Mouse (Mus musculus): ENCODE results near the gene Upk1a. TPM values are rescaled to one million over a fixed set of nuclear protein-coding genes. Genes with fewer than 3 reads are reported as not detected.

Gene Upk1a
- total and polyA plus RNA-seq, 3 experiments, result 0.47 to 10.9 (median 1.8) TPM

GRCm38 (mm10) chr7:30604424-30604823, 8.2 kb downstream of the Upk1a start:
- Histone ChIP-seq H3K79me2 (replicated peaks; ENCODE audit: control insufficient read depth, extremely low read depth, insufficient read depth, poor library complexity, severe bottlenecking) (peaks cover 3% of the 10 kb centered on the region), H3K4me1 (ENCODE audit: control insufficient read depth in 1 of 2, insufficient read depth in 2 of 2) (peaks cover 23 to 29% of the 10 kb centered on the region in 2 experiments), H3K9ac (ENCODE audit: insufficient read depth, low read depth) (peak overlapping the region; percentile 51), H3K27me3 (replicated peaks) (no peaks in the 10 kb centered on the region), H3K4me2 (ENCODE audit: insufficient read depth, low read depth, poor library complexity, severe bottlenecking) (peak overlapping the region; percentile 52), H3K4me3 (replicated peaks in 1 of 3; ENCODE audit: low read depth in 2 of 3, low read length in 2 of 3, poor library complexity in 1 of 3) (peak overlapping the region in 2 of 3 experiments; percentile 23 to 60), H3K36me3 (replicated peaks in 1 of 2; ENCODE audit: control insufficient read depth in 1 of 2, insufficient read depth in 1 of 2, low read length in 1 of 2) (peaks cover 0 to 27% of the 10 kb centered on the region in 2 experiments), H3K27ac (ENCODE audit: insufficient read depth, low read depth) (peak overlapping the region; percentile 64), H3K9me3 (replicated peaks; ENCODE audit: low read length) (peaks cover 3% of the 10 kb centered on the region)
- DNase-seq (ENCODE audit: extremely low read depth), result no peak
- in situ Hi-C loops (cut with MboI; ENCODE audit: low pct_ligation_motif_present, low pct_unique_long_range_greater_than_20kb, low sequenced_read_pairs), result no loop called here
- TF ChIP-seq EP300 (IDR thresholded peaks at IDR 0.05; ENCODE audit: low read length) (no peak), SIN3A (IDR thresholded peaks at IDR 0.05; ENCODE audit: low read length) (peak; percentile 35), USF1 (IDR thresholded peaks at IDR 0.05; ENCODE audit: low read depth, low read length) (peak; percentile 61), MXI1 (IDR thresholded peaks at IDR 0.05; ENCODE audit: low read depth, low read length) (no peak), IRF4 (IDR thresholded peaks at IDR 0.05; ENCODE audit: low read depth, low read length) (peak; percentile 9; the same call in 1 of the 2 replicates), BHLHE40 (IDR thresholded peaks at IDR 0.05; ENCODE audit: low read depth, low read length) (peak; percentile 81), NRF1 (IDR thresholded peaks at IDR 0.05; ENCODE audit: low read depth, low read length) (no peak), POLR2A (IDR thresholded peaks at IDR 0.05; ENCODE audit: low read depth, low read length) (peak; percentile 28; the same call in 1 of the 2 replicates), USF2 (conservative IDR thresholded peaks at IDR 0.05; ENCODE audit: low read depth, low read length) (0 out of 2 replicates have a peak, but pooled peaks have one; percentile 10), HCFC1 (IDR thresholded peaks at IDR 0.05; ENCODE audit: low read depth, low read length) (no peak), ETS1 (conservative IDR thresholded peaks at IDR 0.05; ENCODE audit: low read depth, low read length) (no peak)
- dilution Hi-C loops (cut with MboI; ENCODE audit: extremely low pct_ligation_motif_present, extremely low pct_unique_long_range_greater_than_20kb, low sequenced_read_pairs), result no loop called here

GRCm38 (mm10) chr7:30602583-30602982, 10.1 kb downstream of the Upk1a start:
- H3K4me2 ChIP-seq (ENCODE audit: insufficient read depth, low read depth, poor library complexity, severe bottlenecking), result no peak overlapping the region
- H3K4me3 ChIP-seq (replicated peaks in 1 of 3; ENCODE audit: low read depth in 2 of 3, low read length in 2 of 3, poor library complexity in 1 of 3), result no peak overlapping the region
- H3K9me3 ChIP-seq (replicated peaks; ENCODE audit: low read length), result peaks cover 3% of the 10 kb centered on the region
- in situ Hi-C loops (cut with MboI; ENCODE audit: low pct_ligation_motif_present, low pct_unique_long_range_greater_than_20kb, low sequenced_read_pairs) (no loop called here), dilution Hi-C loops (cut with MboI; ENCODE audit: extremely low pct_ligation_motif_present, extremely low pct_unique_long_range_greater_than_20kb, low sequenced_read_pairs) (no loop called here)
- H3K4me1 ChIP-seq (ENCODE audit: control insufficient read depth in 1 of 2, insufficient read depth in 2 of 2), result peaks cover 15 to 21% of the 10 kb centered on the region in 2 experiments
- no peaks in the 10 kb centered on the region for H3K27me3 ChIP-seq (replicated peaks)
- no peak overlapping the region for H3K27ac ChIP-seq (ENCODE audit: insufficient read depth, low read depth)
- peaks cover 3% of the 10 kb centered on the region for H3K79me2 ChIP-seq (replicated peaks; ENCODE audit: control insufficient read depth, extremely low read depth, insufficient read depth, poor library complexity, severe bottlenecking)
- peaks cover 0 to 24% of the 10 kb centered on the region in 2 experiments for H3K36me3 ChIP-seq (replicated peaks in 1 of 2; ENCODE audit: control insufficient read depth in 1 of 2, insufficient read depth in 1 of 2, low read length in 1 of 2)
- DNase-seq (ENCODE audit: extremely low read depth), result no peak
- H3K9ac ChIP-seq (ENCODE audit: insufficient read depth, low read depth), result no peak overlapping the region
- TF ChIP-seq ZNF384 (IDR thresholded peaks at IDR 0.05; ENCODE audit: low read depth, low read length) (no peak), ZC3H11A (IDR thresholded peaks at IDR 0.05; ENCODE audit: low read depth, low read length) (no peak), GABPA (IDR thresholded peaks at IDR 0.05; ENCODE audit: insufficient replicate concordance, low read depth, low read length) (no peak), MXI1 (IDR thresholded peaks at IDR 0.05; ENCODE audit: low read depth, low read length) (no peak), POLR2A (IDR thresholded peaks at IDR 0.05; ENCODE audit: low read depth, low read length) (no peak), PAX5 (IDR thresholded peaks at IDR 0.05; ENCODE audit: low read length) (no peak), NRF1 (IDR thresholded peaks at IDR 0.05; ENCODE audit: low read depth, low read length) (no peak), TBP (conservative IDR thresholded peaks at IDR 0.05; ENCODE audit: low read depth, low read length) (no peak), KAT2A (IDR thresholded peaks at IDR 0.05; ENCODE audit: insufficient replicate concordance, low read length) (no peak)

Measured in CH12.LX (cell line).